Mouse (Mus musculus): Measurements from ENCODE around the gene Mtx1. TPM values are rescaled to one million over a fixed set of nuclear protein-coding genes. Genes with fewer than 3 reads are reported as not detected.

The Mtx1 gene
- total RNA-seq, 4 experiments from 2014 or later = 85.4 to 96.0 (median 94.4) TPM

GRCm38 (mm10) chr3:89214681-89215411 is 12.0 kb downstream of the Mtx1 start, which contains the start of gene Thbs3:
Gene Thbs3 (plus strand): TSS chr3:89215180.
- DNase-seq (ENCODE audit: low spot score in 2 of 2) = no peak

DNA sequence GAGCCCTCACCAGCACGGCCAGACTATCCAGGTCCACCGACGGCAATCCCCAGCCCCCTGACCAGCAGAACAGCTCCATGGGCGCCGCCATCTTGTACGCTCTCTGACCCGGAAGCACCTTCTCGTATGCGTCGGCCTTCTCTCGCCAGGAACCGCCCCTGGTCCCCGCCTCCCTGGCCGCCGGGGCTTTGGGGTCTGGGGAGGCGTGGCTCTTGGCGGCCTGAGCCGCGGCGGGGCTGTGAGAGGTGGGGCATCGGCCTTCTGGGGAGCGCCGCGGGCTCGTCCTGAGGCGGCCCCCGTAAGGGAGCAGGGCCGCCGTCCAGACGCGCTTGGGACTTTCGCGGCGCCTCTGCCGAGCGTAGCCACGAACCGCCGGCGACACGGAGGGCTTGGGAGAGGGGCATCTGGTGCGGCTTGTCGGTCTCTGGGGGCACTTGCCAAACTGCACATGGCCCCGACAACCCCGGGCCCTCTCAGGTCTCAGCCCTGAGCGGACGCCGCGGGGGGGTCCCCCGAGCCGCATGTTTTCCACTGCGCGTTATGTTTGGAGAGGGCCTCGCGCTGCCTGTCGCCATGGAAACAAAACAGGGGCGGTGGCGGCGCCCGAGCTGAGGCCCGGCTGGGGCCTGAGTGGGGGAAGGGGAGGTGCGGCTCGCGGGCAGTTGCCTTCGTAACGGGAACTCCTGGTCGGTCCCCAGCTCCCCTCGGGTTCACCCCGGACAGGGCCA is 12.9 kb downstream of the Mtx1 start:
- DNase-seq (ENCODE audit: low spot score in 2 of 2) = peak; percentile 87 to 90

- DNase-seq (ENCODE audit: low spot score in 2 of 2) = no peak
Observed at GRCm38 (mm10) chr3:89210731-89211130, 16.2 kb downstream of the Mtx1 start.

GRCm38 (mm10) chr3:89210162-89210561 is 16.7 kb downstream of the Mtx1 start:
- DNase-seq (ENCODE audit: low spot score in 2 of 2) = no peak

- no peak for DNase-seq (ENCODE audit: low spot score in 2 of 2)
Observed at GRCm38 (mm10) chr3:89209731-89210130, 17.2 kb downstream of the Mtx1 start.

DNA sequence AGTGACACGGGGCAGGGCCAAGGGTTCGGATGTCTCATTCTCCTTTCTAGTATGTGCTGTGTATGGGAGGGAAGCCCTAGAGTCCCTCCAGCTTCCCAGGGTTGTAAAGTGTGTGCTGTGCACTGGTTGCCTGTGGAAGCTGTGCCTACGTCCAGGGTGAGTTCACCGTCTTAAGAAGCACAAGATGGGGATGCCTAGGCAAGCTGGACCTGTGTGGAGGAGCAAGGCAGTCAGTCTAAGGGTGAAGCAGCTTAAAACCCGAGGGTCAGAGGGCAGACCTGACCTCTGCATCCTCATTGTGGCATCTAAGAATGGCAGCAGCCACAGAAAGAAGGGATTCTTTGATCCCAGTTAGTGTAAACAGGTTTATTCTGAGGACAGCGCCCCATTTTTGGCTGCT is 18.2 kb downstream of the Mtx1 start:
- DNase-seq (ENCODE audit: low spot score in 2 of 2) = no peak

GRCm38 (mm10) chr3:89208075-89208657 is 18.7 kb downstream of the Mtx1 start:
- DNase-seq (ENCODE audit: low spot score in 2 of 2) = no peak

DNA sequence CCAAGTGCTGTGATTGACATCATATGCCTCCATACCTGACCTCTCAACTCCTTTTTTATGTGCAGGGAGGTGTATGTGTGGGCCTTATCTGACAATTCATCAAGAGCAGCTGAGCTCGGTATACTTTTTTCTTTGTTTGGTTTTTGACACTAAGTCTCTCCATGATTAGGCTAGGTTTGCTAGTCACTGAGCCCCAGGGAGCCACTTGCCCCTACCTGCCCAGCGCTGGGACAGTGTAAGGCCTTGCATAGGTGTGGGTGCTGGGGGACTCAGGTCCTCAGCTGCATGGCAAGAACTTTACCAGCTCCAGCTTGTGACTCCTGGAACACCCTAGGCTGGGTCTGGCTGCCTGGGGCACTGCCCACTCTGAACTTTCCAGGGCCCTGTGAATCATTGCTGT is 20.2 kb downstream of the Mtx1 start:
- DNase-seq (ENCODE audit: low spot score in 2 of 2) = no peak

GRCm38 (mm10) chr3:89206079-89206478 is 20.8 kb downstream of the Mtx1 start:
- DNase-seq (ENCODE audit: low spot score in 2 of 2) = no peak

- DNase-seq (ENCODE audit: low spot score in 2 of 2) = no peak
Observed at GRCm38 (mm10) chr3:89203142-89203514, 23.8 kb downstream of the Mtx1 start.

- peak; percentile 81 to 88 for DNase-seq (ENCODE audit: low spot score in 2 of 2)
Observed at GRCm38 (mm10) chr3:89202253-89203141, 24.4 kb downstream of the Mtx1 start, which contains the start of gene Gba. Gene Gba (plus strand): TSS chr3:89202928.

GRCm38 (mm10) chr3:89199839-89200238 is 27.0 kb downstream of the Mtx1 start:
- DNase-seq (ENCODE audit: low spot score in 2 of 2) = no peak

DNA sequence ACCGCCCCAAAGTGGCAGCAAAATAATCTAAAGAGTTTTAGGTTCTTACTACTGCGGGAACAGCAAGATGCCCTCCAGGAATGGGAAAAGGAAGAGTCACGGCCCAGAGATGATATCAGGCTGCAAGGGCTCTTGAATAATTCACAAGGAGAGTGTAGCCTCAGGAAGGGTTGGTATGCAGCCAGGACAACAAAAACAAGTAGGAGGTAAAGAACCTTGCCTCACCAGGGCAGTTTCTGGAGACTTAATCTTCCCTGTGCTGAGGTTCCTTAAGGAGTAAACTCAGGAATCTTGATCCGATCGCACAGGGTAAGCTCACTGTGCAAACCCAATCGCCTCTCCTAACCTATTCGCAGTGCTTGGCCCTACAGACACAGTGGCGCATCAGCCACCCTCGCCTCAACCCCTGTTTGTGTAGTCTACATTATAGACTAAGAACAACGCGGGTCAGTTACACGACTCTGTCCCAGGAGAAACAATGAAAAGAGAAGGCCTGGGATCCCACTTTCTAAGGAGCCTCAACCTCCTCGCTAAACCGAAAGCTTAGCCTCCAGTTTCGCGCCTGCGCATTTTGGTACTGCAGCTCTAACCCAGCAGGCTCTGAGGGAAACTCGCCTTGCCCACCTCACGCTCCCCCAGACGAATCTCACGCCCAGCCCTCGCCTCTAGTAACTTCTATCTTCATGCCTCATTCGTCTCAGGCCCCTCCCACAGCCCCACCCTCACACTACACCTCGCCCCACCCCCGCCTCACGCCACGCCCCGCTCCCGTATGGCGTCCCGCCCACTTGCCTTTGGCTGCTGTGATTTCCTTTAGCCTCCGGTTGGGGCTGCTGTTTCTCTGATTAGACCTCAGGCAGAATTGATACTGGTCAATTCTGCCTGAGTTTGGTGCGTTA is 30.7 kb downstream of the Mtx1 start:
- DNase-seq (ENCODE audit: low spot score in 2 of 2) = peak; percentile 79 to 83

DNA sequence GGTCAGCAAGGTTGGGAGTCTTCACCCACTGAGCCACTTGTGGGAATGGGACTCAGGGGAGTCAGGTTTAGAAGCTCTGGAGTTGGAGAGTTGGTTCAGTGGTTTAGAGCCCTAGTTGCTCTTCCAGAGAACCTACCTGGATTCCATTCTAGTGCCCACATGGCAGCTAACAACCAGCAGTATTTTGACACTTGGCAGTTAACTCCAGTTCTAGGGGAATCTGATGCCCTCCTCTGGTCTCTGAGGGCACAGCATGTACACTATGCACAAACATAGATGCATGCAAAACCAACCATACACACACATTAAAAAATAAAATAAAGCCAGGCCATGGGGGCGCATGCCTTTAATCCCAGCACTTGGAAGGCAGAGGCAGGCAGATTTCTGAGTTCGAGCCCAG is 33.0 kb downstream of the Mtx1 start:
- DNase-seq (ENCODE audit: low spot score in 2 of 2) = no peak

GRCm38 (mm10) chr3:89193351-89193750 is 33.5 kb downstream of the Mtx1 start:
- DNase-seq (ENCODE audit: low spot score in 2 of 2) = no peak

DNA sequence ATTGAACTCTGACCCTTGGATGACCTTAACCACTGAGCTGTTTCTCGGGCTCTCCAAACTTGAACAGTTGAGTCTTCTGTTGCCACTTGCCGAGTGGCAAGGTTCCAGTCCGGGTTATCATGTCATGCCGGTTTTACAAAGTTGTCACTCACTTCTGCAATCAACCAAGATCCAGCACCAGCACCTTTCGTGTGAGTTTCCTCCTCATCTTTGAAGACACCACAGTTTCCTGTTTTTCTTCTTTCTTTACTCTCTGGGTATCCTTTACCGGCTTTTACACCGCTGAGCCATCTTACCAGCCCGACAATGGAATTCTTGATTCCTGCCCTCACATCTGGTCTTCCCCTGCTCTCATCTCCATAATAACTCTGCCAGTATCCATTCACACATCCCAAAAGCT is 36.5 kb downstream of the Mtx1 start:
- DNase-seq (ENCODE audit: low spot score in 2 of 2) = no peak

- no peak for DNase-seq (ENCODE audit: low spot score in 2 of 2)
Observed at GRCm38 (mm10) chr3:89188478-89188875, 38.4 kb downstream of the Mtx1 start.

DNA sequence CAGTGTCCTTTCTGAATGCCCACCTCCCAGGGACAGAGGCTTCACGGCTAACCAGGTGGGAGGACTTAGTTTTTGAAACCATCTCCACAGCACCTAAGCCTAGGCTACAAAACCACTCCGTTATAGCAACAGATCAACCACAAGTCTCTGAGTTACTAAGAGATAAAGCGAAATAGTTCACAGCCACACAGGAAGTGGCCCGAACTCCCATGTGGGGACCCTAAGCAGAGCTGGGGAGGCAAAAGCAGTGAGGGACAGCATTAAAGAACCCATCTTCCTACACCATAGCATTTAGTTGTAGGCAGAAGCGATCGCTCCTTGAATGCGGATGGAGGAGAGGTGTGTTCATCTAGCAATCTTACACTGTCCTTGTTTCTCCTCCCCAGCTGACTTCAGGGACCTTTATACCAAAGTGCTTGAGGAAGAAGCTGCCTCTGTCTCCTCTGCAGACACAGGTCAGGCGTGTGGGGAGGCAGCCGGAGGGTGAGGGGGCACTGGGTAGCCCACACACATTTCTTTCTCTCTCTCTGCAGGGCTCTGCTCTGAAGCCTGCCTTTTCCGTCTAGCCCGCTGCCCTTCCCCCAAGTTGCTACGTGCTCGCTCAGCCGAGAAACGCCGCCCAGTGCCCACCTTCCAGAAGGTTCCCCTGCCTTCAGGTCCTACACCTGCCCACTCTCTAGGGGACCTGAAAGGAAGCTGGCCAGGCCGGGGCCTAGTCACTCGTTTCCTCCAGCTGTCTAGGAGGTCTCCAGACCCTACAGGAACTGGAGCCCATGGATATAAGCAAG is 39.0 kb downstream of the Mtx1 start:
- no peak for DNase-seq (ENCODE audit: low spot score in 2 of 2)

GRCm38 (mm10) chr3:89187197-89187596 is 39.7 kb downstream of the Mtx1 start:
- DNase-seq (ENCODE audit: low spot score in 2 of 2) = no peak

GRCm38 (mm10) chr3:89183959-89184315 is 43.0 kb downstream of the Mtx1 start:
- peak in 1 of 2 experiments; percentile 15 for DNase-seq (ENCODE audit: low spot score in 2 of 2)

Data from layer of hippocampus, adult 8-10 months (tissue).